Mouse (Mus musculus) forebrain, postnatal 0 days (tissue): ENCODE measurements around the gene Tex9. TPM values are rescaled to one million over a fixed set of nuclear protein-coding genes. Genes with fewer than 3 reads are reported as not detected.
A peak's percentile ranks its signal among the peaks of the same experiment; 100 is the strongest.

Experiments
- ATAC-seq: fragments of 200-750 bp; cut with Nextera tagmentation; 2 replicates; pipeline ENCODE4 v1.8.0; 2017; ENCODE audit warnings: mild to moderate bottlenecking, moderate library complexity
- DNase-seq: peaks from one replicate; pipeline ENCODE4 v3.0.0-alpha.2; 2015
- H3K27ac ChIP-seq: fragments of 300-500 bp; sonication (generic); 2 replicates; pipeline ENCODE4 v1.5.1; 2014; ENCODE audit warnings: low read depth, mild to moderate bottlenecking, antibody characterized with exemption, low read length, moderate library complexity, mixed read lengths
- H3K27me3 ChIP-seq: fragments of 300-500 bp; sonication (generic); 2 replicates; pipeline ENCODE4 v1.6.1; 2014; ENCODE audit warnings: mild to moderate bottlenecking, low read length, mixed read lengths; ENCODE audit not compliant: insufficient read depth
- H3K36me3 ChIP-seq: fragments of 300-500 bp; sonication (generic); 2 replicates; pipeline ENCODE4 v1.6.1; 2014; ENCODE audit warnings: mild to moderate bottlenecking, moderate library complexity; ENCODE audit not compliant: insufficient read depth
- H3K4me1 ChIP-seq: fragments of 300-500 bp; sonication (generic); 2 replicates; pipeline ENCODE4 v1.6.1; 2014; ENCODE audit warnings: antibody characterized with exemption; ENCODE audit not compliant: insufficient read depth
- H3K4me2 ChIP-seq: fragments of 300-500 bp; sonication (generic); 2 replicates; pipeline ENCODE4 v1.6.1; 2014; ENCODE audit warnings: low read depth, mild to moderate bottlenecking, moderate library complexity
- H3K4me3 ChIP-seq: fragments of 300-500 bp; sonication (generic); 2 replicates; pipeline ENCODE4 v1.5.1; 2014; ENCODE audit warnings: low read depth, low read length, mixed read lengths
- H3K9ac ChIP-seq: fragments of 300-500 bp; sonication (generic); 2 replicates; pipeline ENCODE4 v1.6.1; 2014; ENCODE audit warnings: mild to moderate bottlenecking
- H3K9me3 ChIP-seq: fragments of 300-500 bp; sonication (generic); 2 replicates; pipeline ENCODE4 v1.6.1; 2016; ENCODE audit warnings: low read length
- CTCF ChIP-seq: sonication (generic); IDR thresholded peaks from 2 replicates; pipeline ENCODE4 v1.5.1; 2016; ENCODE audit warnings: antibody characterized with exemption, control low read depth, low read depth
- WGBS: fragments of 180-500 bp; shearing (Covaris S2); extraction: QIAGEN DNeasy Blood & Tissue Kit; methylation state at CpG from one replicate; pipeline ENCODE4 v1.1.7; 2014; 5-methylcytosine and 5-hydroxymethylcytosine counted together
- polyA plus RNA-seq: library from polyadenylated mRNA; unstranded; fragments of >200 nt; fragmentation: Nextera tagmentation; extraction: Ambion mirVana; gene quantifications from 2 replicates; pipeline ENCODE4 v1.2.1, GENCODE M21; 2015
- total RNA-seq: library from RNA; depleted of rRNA; stranded (reverse); fragments of >200 nt; gene quantifications from 2 replicates; pipeline ENCODE4 v1.2.3, GENCODE M21; 2014; rRNA removed

The Tex9 gene
- total RNA-seq (19.2 and 33.8 TPM in 2 replicates), polyA plus RNA-seq (19.8 and 29.3 TPM in 2 replicates)

DNA sequence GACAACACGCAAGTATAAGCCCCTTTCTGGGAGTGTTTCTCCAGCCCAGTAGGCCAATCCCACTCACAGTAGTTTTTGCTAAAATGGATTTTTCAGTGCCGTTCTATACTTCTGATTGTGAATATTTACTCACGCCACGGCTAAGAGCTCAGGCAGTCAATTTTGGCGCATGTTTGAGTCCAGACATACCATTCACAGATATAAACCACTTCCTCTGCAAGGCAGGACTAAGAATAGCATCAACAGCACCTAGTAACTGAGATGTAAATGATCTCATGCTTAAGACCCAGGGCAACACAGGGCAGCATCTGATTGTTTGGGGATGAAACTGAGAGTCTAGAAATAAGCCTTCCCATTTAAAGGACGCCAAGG lies at the start of gene Tex9:
Tex9 (minus strand) TSS at position 19 of the 372 bp plus-strand sequence.
- peak within 1 kb of the TSS; percentile 83 for H3K4me2 ChIP-seq
- H3K9me3 ChIP-seq = no peaks in the 10 kb centered on the region
- DNase-seq (no peak), ATAC-seq (peak; percentile 60)
- TF ChIP-seq CTCF = no peak
- H3K27me3 ChIP-seq = no peaks in the 10 kb centered on the region
- H3K27ac ChIP-seq = peak within 1 kb of the TSS; percentile 83
- no peaks in the 10 kb centered on the region for H3K36me3 ChIP-seq
- WGBS = 4% methylated on average over 6 of the region's 6 CpGs
- H3K9ac ChIP-seq = peak within 1 kb of the TSS; percentile 58
- peaks cover 15% of the 10 kb centered on the region; the same call in 1 of the 2 replicates for H3K4me1 ChIP-seq
- H3K4me3 ChIP-seq = peak within 1 kb of the TSS; percentile 67

DNA sequence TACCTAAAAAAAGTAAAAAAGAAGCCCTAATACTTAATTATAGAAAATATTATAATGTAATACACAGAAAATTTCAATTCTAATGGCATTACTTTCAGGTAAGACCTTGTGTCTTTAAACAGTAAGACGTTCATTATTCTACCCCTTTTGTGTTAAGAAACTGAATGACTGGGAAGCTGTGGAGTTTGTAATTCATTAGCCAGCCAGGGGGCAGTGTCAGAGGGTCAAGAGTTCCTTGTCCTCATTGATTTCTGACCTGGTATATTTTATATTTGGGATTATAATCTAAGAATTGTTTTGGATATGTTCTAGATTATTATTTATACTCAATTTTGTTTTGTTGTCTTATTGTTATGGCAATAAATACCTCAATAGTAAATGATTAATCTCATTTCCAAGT lies 45.1 kb upstream of the Tex9 start:
- no peak for TF ChIP-seq CTCF
- Histone ChIP-seq H3K36me3 (no peaks in the 10 kb centered on the region), H3K27me3 (no peaks in the 10 kb centered on the region), H3K9me3 (no peaks in the 10 kb centered on the region), H3K4me3 (no peak overlapping the region), H3K4me2 (no peak overlapping the region), H3K27ac (no peak overlapping the region), H3K9ac (no peak overlapping the region), H3K4me1 (no peaks in the 10 kb centered on the region)
- ATAC-seq = no peak
- DNase-seq = no peak
- WGBS = 36% methylated on average over 1 of the region's 1 CpGs

DNA sequence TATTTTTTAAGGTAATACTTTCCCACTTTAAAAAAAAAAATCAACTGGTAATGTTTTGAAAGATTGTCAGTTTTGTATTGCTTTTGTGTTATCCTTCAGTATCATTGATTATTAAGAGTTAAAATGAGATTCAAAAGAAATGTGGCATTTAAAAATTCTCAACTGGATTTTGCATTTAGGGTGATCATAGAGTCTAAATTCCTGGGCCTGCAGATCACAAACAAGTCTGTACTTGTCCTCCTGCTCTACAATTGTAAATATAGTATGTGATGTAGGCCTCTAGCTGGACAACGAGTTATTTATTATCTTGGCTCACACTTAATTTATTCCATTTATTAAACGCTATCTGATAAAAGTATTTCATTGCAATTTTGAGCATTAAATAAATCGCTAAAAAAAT lies 43.4 kb upstream of the Tex9 start:
- WGBS = 73% methylated on average over 3 of the region's 3 CpGs
- Histone ChIP-seq H3K27ac (no peak overlapping the region), H3K9ac (no peak overlapping the region), H3K4me2 (peak overlapping the region; percentile 48; the same call in 1 of the 2 replicates), H3K36me3 (no peaks in the 10 kb centered on the region), H3K4me3 (no peak overlapping the region), H3K27me3 (no peaks in the 10 kb centered on the region), H3K4me1 (peaks cover 7% of the 10 kb centered on the region), H3K9me3 (no peaks in the 10 kb centered on the region)
- no peak for TF ChIP-seq CTCF
- DNase-seq (no peak), ATAC-seq (no peak)

DNA sequence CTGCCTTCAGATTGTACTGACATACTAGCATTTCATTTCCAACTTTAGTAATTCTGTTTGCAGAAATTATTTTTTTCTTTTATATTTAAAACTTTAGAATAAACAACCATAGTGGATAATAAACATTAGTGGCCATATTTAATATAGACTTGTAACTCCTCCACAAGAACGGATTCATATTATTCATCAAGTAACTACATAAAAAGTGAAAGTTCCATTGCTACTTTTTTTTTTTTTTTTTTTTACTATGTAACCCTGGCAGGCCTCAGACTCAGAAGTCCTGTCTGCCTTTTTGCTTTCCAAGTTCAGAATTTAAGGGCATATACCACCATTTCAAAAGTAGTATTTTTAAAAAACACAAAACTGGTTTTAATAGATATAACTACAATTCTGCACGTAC lies 43.0 kb upstream of the Tex9 start:
- Histone ChIP-seq H3K27me3 (no peaks in the 10 kb centered on the region), H3K9ac (no peak overlapping the region), H3K4me1 (peaks cover 7% of the 10 kb centered on the region), H3K27ac (no peak overlapping the region), H3K4me3 (peak overlapping the region; percentile 24), H3K4me2 (peak overlapping the region; percentile 48), H3K36me3 (no peaks in the 10 kb centered on the region), H3K9me3 (no peaks in the 10 kb centered on the region)
- 71% methylated on average over 2 of the region's 2 CpGs for whole genome bisulfite sequencing
- no peak for TF ChIP-seq CTCF
- DNase-seq (no peak), ATAC-seq (no peak)

DNA sequence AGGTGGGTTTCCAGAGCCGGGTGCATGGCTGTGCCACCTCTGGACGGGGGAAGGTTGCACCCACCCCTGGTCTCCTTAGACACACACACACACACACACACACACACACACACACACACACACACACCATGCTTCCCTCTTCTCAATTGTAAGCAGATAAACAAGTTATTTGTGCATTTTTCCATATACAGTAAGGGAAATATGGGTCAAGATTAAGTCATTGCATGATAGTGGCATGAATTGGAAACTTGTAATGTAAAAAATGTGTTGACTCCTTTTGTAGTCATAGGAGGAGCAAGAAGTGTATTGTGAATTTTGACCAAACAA lies 41.0 kb upstream of the Tex9 start:
- peak overlapping the region; percentile 100 for H3K27ac ChIP-seq
- peaks cover 7% of the 10 kb centered on the region for H3K4me1 ChIP-seq
- no peak for TF ChIP-seq CTCF
- H3K9me3 ChIP-seq = no peaks in the 10 kb centered on the region
- ATAC-seq (no peak), DNase-seq (no peak)
- H3K36me3 ChIP-seq = no peaks in the 10 kb centered on the region
- no peaks in the 10 kb centered on the region for H3K27me3 ChIP-seq
- H3K4me2 ChIP-seq = peak overlapping the region; percentile 54
- WGBS = 0% methylated on average over 2 of the region's 2 CpGs
- H3K4me3 ChIP-seq = peak overlapping the region; percentile 96
- peak overlapping the region; percentile 97 for H3K9ac ChIP-seq

DNA sequence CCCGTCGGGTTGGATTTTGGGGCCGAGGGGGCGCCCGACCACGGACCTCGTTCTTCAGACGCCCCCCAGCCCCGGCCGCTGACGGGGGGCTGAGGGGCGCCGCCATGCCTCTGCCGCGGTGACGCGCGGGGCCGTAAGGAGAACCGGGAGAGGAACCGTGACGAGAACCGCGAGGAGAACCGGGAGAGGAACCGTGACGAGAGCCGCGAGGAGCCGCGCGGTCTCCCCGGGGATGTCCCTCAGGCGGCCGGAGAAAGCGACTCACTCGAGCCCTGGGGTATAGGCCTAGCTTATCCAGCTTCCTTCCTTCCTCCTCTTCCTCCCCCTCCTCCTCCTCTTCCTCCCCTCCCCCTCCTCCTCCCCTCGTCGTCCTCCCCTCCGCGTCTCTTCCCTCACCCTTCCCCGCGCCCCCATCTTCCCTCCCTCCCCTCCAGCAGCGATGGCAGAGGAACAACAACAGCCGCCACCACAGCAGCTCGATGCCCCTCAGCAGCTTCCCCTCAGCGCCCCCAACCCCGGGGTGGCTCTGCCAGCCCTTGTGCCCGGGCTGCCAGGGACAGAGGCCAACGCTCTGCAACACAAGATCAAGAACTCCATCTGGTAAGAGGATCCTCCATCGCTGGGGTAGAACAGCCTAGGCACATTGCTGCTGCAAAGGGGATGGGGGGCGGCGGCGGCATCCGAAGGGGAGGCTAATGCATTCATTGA lies 40.5 kb upstream of the Tex9 start:
- DNase-seq (peak; percentile 79), ATAC-seq (peak; percentile 18)
- Histone ChIP-seq H3K9ac (peak overlapping the region; percentile 97), H3K4me3 (peak overlapping the region; percentile 96), H3K36me3 (no peaks in the 10 kb centered on the region), H3K4me1 (peaks cover 7% of the 10 kb centered on the region), H3K27me3 (no peaks in the 10 kb centered on the region), H3K4me2 (peak overlapping the region; percentile 54), H3K27ac (peak overlapping the region; percentile 100), H3K9me3 (no peaks in the 10 kb centered on the region)
- TF ChIP-seq CTCF = 0 out of 2 replicates have a peak, but pooled peaks have one; percentile 0
- WGBS = 3% methylated on average over 50 of the region's 55 CpGs

DNA sequence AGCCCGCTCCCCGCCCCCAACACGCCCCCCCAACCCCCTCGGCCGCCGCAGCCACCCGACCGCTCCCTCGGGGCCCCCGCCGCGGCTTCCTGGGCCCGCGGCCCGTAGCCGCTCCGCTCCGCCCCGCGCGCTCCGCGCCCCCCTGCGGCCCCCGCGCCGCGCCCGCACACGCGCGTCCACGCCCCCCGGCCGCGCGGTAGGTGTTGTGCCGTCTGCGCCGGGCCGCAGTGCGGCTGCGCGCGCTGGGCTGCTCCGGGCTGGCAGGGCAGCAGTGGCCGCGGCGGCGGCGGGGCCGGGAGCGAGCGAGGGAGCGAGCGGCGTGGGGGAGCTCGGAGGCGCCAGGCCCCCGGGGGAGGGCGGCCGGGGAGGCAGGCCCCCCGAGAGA lies 40.0 kb upstream of the Tex9 start, which contains the start of gene Rfx7:
Rfx7 (plus strand) TSS at position 245 of the 385 bp plus-strand sequence.
- peaks cover 7% of the 10 kb centered on the region for H3K4me1 ChIP-seq
- 4% methylated on average over 37 of the region's 63 CpGs for whole genome bisulfite sequencing
- ATAC-seq (peak; percentile 86), DNase-seq (peak; percentile 91)
- H3K9ac ChIP-seq = peak within 1 kb of the TSS; percentile 97
- H3K27ac ChIP-seq = peak within 1 kb of the TSS; percentile 100
- H3K9me3 ChIP-seq = no peaks in the 10 kb centered on the region
- H3K4me2 ChIP-seq = peak within 1 kb of the TSS; percentile 54
- no peaks in the 10 kb centered on the region for H3K36me3 ChIP-seq
- TF ChIP-seq CTCF = no peak
- H3K27me3 ChIP-seq = no peaks in the 10 kb centered on the region
- H3K4me3 ChIP-seq = peak within 1 kb of the TSS; percentile 96
